Mouse (Mus musculus) intestine, embryonic 16.5 days (tissue): Measurements from ENCODE around the gene Itga6. TPM values are rescaled to one million over a fixed set of nuclear protein-coding genes. Genes with fewer than 3 reads are reported as not detected.
"Not testable (repeated sequence)": the region's sequence is repeated elsewhere in the genome, so short reads cannot be mapped to it uniquely, and the experiment has no call there.

ENCODE experiments used
- ATAC-seq: fragments of 200-750 bp; cut with Nextera tagmentation; 2 replicates; pipeline ENCODE4 v1.8.0; 2017; ENCODE audit warnings: moderate TSS enrichment, moderate library complexity
- H3K27ac ChIP-seq: fragments of 300-500 bp; sonication (generic); 2 replicates; pipeline ENCODE4 v1.5.1; 2014; ENCODE audit warnings: mild to moderate bottlenecking, low read length
- H3K27me3 ChIP-seq: fragments of 300-500 bp; sonication (generic); replicated peaks from 2 replicates; pipeline ENCODE4 v1.6.1; 2014; ENCODE audit warnings: low read length, control low read depth, mixed read lengths; ENCODE audit not compliant: control insufficient read depth, insufficient read depth
- H3K36me3 ChIP-seq: fragments of 300-500 bp; sonication (generic); 2 replicates; pipeline ENCODE4 v1.6.1; 2014; ENCODE audit warnings: low read length, control low read depth; ENCODE audit not compliant: control insufficient read depth, insufficient read depth
- H3K4me1 ChIP-seq: fragments of 300-500 bp; sonication (generic); 2 replicates; pipeline ENCODE4 v1.6.1; 2014; ENCODE audit warnings: low read length, control low read depth, mixed read lengths; ENCODE audit not compliant: control insufficient read depth, insufficient read depth
- H3K4me2 ChIP-seq: fragments of 300-500 bp; sonication (generic); 2 replicates; pipeline ENCODE4 v1.6.1; 2014; ENCODE audit warnings: low read depth, low read length, control low read depth
- H3K4me3 ChIP-seq: fragments of 300-500 bp; sonication (generic); 2 replicates; pipeline ENCODE4 v1.5.1; 2014; ENCODE audit warnings: mild to moderate bottlenecking, low read length
- H3K9ac ChIP-seq: fragments of 300-500 bp; sonication (generic); 2 replicates; pipeline ENCODE4 v1.6.1; 2014; ENCODE audit warnings: low read depth, low read length
- H3K9me3 ChIP-seq: fragments of 300-500 bp; sonication (generic); 2 replicates; pipeline ENCODE4 v1.6.1; 2016; ENCODE audit warnings: low read length, control low read depth; ENCODE audit not compliant: control insufficient read depth
- WGBS: fragments of 180-500 bp; shearing (Covaris S2); extraction: QIAGEN DNeasy Blood & Tissue Kit; methylation state at CpG from one replicate; pipeline ENCODE4 v1.1.7; 2014; 5-methylcytosine and 5-hydroxymethylcytosine counted together
- polyA plus RNA-seq: library from polyadenylated mRNA; unstranded; fragments of >200 nt; fragmentation: Nextera tagmentation; extraction: Ambion mirVana; gene quantifications from 2 replicates; pipeline ENCODE4 v1.2.1, GENCODE M21; 2015

Itga6 gene
- polyA plus RNA-seq, 1 experiment from 2014 or later, result 22.6 TPM

DNA sequence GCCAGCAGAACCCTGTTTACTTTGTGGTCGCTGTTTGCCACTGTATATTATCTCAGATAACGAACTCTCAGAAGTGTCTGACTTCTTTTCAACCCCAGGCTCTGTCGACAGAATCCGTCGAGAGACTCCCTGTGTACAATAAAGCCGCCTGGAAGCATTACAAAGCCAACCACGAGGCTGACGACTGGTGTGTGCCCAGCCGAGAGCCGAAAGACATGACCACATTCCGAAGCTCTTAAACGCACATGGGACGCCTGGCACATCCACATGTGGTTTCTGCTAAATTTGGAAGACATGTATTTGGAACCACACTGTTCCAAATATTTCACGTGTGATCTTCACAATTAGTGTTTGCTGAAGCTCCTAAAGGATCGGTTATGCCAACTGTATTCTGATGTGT lies 154.5 kb downstream of the Itga6 start:
- Histone ChIP-seq H3K4me1 (no peaks in the 10 kb centered on the region), H3K9me3 (no peaks in the 10 kb centered on the region), H3K4me3 (no peak overlapping the region), H3K9ac (no peak overlapping the region), H3K36me3 (0 out of 2 replicates have a peak, but pooled peaks cover 4% of the 10 kb centered on the region), H3K27me3 (no peaks in the 10 kb centered on the region), H3K27ac (no peak overlapping the region), H3K4me2 (no peak overlapping the region)
- ATAC-seq, result no peak
- 89% methylated on average over 15 of the region's 15 CpGs for WGBS

DNA sequence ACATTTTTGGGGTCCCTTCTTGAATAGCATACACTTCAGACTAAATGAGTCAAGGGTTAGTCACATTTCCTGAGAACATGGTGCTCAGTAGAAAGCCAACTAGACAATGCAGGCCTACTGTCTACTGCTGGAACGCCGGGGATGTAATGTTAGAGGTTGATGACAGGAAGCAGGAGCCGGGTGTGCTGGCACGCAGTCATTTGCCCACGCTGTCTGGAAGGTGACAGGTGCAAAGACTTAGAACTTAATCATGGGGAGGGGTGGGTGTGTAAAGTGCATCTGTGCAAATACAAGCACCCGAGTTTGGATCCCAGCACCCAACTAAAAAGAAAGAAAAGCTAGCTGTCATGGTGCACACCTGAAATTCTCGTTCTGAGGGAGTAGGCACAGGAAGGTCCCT lies 159.7 kb downstream of the Itga6 start:
- no peaks in the 10 kb centered on the region for H3K4me1 ChIP-seq
- 90% methylated on average over 7 of the region's 7 CpGs for WGBS

GRCm38 (mm10) chr2:71906356-71906755 lies 160.9 kb downstream of the Itga6 start:
- H3K27ac ChIP-seq, ATAC-seq, H3K36me3 ChIP-seq, H3K4me2 ChIP-seq, H3K4me1 ChIP-seq, H3K9ac ChIP-seq, H3K4me3 ChIP-seq, H3K9me3 ChIP-seq, H3K27me3 ChIP-seq: not testable (repeated sequence)
- 93% methylated on average over 8 of the region's 8 CpGs for WGBS

More for the DNA sequence above, 159.7 kb downstream of the Itga6 start:
- Histone ChIP-seq H3K36me3 (no peaks in the 10 kb centered on the region), H3K9ac (no peak overlapping the region), H3K9me3 (no peaks in the 10 kb centered on the region), H3K4me2 (no peak overlapping the region), H3K27me3 (no peaks in the 10 kb centered on the region), H3K27ac (no peak overlapping the region), H3K4me3 (no peak overlapping the region)
- no peak for ATAC-seq

Other genes starting within 250 kb of the Itga6 start
- 4.2 and 5.1 TPM in 2 replicates for gene Dlx1, start 217.5 kb upstream of the Itga6 start, polyA plus RNA-seq
- 1.5 and 1.8 TPM in 2 replicates for gene Dlx2, start 198.9 kb upstream of the Itga6 start, polyA plus RNA-seq
- 62.7 and 65.5 TPM in 2 replicates for gene Pdk1, start 127.6 kb downstream of the Itga6 start, polyA plus RNA-seq
- gene Rapgef4, start 235.6 kb downstream of the Itga6 start, polyA plus RNA-seq, result 1.9 and 2.8 TPM in 2 replicates